Mouse (Mus musculus) retina, embryonic 14.5 days (tissue): ENCODE data around the gene Scgb2b24.

Experiments used
- DNase-seq: peaks from one replicate; pipeline ENCODE4 v3.0.0-alpha.2; 2015; ENCODE audit warnings: low spot score

The Scgb2b24 gene

DNA sequence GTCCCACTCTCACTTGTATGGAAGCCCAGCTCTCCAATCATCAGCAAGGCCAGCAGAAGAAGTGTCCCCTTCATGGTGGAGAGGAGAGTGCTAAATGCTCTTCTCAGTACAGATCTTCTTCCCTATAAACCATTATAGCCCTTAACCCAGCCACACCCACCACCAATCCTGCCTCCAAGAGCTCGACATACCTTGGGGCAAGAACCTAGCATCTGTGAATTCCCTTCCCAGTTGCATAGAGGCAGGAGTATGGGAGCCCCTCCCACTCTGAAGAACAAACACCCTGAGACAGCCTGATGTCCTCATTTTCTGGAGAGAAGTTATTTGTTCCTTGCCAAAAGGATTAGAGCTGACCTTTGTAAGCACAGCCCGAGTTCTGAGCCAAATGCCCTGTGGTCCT lies at the start of gene Scgb2b24:
Scgb2b24 (minus strand) TSS at position 101 of the 400 bp plus-strand sequence.
- DNase-seq: no peak

DNA sequence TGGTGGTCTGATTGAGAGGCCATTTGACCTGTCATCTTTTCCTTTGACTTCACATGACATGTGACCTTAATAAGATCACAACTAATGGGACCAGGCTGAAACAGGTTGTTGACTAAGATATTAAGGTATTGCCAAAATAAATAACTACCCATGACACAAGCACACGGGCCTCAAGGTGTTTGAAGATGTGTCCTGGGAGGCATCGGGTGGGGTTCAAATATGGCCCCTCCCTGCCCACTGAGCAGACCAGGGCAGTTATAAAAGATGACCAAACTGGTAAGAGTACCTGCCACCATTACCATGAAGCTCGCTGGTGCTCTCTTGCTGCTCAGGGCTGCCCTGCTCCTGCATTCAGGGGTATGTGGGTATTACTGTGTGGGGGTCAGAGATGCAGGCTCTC lies 4.4 kb upstream of the Scgb2b24 start, which contains the start of gene Scgb1b24:
Scgb1b24 (plus strand) TSS at position 301 of the 400 bp plus-strand sequence.
- DNase-seq: no peak

DNA sequence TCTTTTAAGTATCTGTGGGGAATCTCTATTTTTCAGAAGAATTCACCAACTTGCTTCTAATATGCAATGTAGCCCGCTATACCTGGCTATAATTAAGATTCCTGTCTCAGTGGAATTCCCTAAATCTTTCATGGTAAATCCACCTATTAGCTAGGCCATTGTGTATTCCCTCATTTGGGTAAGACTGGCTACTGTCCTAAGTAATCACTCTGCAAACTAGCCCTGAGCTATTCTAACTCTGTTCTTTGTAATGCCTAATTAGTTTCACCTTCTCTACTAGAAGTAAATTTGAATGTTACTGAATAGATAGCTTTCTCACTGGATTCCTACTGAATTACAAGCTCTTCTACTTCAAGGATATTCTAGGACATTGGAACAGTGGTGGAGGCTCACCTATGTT lies 49.2 kb downstream of the Scgb2b24 start:
- DNase-seq: no peak
